Mouse (Mus musculus) brain, embryonic 14.5 days (tissue): Measurements from ENCODE around the gene Anks1b.

ENCODE experiments used
- CTCF ChIP-seq: fragments of 200-500 bp; IDR thresholded peaks from 2 replicates; pipeline ENCODE4 v1.5.1; 2012; ENCODE audit warnings: inconsistent platforms, mild to moderate bottlenecking, moderate library complexity, borderline replicate concordance; ENCODE audit not compliant: insufficient read depth, insufficient read length; ENCODE audit errors: extremely low read depth
- POLR2A ChIP-seq: fragments of 200-500 bp; IDR thresholded peaks from 2 replicates; pipeline ENCODE4 v1.6.1; 2012; ENCODE audit warnings: mild to moderate bottlenecking, inconsistent platforms, borderline replicate concordance; ENCODE audit not compliant: poor library complexity, insufficient read depth, insufficient read length, severe bottlenecking; ENCODE audit errors: extremely low read depth

- TF ChIP-seq CTCF (no peak), POLR2A (no peak)
Measured at GRCm38 (mm10) chr10:90306156-90306555, 432.8 kb downstream of the Anks1b start.
